Comparison of ENCODE assay signal across 14 mouse cellular contexts in genomic region chr16:18539281-18539680, GRCm38 (mm10). TPM values are rescaled to one million over a fixed set of nuclear protein-coding genes. Genes with fewer than 3 reads are reported as not detected.
"Had no signal": no experiment of that assay in that cellular context is flagged by ENCODE, and none has a peak within 500 bp of the region (broad histone marks: within the 10 kb centered on the region; RNA-seq: fewer than 3 reads in every experiment).

No protein-coding gene starts in this region.

- DNase-seq: gastrocnemius, postnatal 14 days; gastrocnemius, postnatal 36 days; heart, adult 18-20 months; heart, postnatal 10 days; kidney, adult 11 months; kidney, adult 2 months; kidney, adult 9 months; kidney, postnatal 14 days; kidney, postnatal 36 days; layer of hippocampus, adult 9-11 months; layer of hippocampus, postnatal 36 days; lung, adult 18-20 months had no signal

RNA-seq across cellular contexts. Expression of gene Tbx1, which starts 51.2 kb away (rescaled TPM):
- total RNA-seq: hematopoietic stem cell, adult 5-6 weeks; liver, adult 2 months had no signal
